Mouse (Mus musculus) myocyte (in vitro differentiated cells): ENCODE measurements around the gene Pdss2.

Experiments
- E2F4 ChIP-seq: IDR thresholded peaks from one replicate; pipeline ENCODE4 v1.6.1; 2011; ENCODE audit warnings: mild to moderate bottlenecking, control low read depth, moderate library complexity; ENCODE audit not compliant: insufficient read depth
- MAX ChIP-seq: IDR thresholded peaks from one replicate; pipeline ENCODE4 v1.6.1; 2011; ENCODE audit warnings: low read depth, mild to moderate bottlenecking, control low read depth
- MYOD1 ChIP-seq, 3 experiments: IDR thresholded peaks; one replicate each; pipeline ENCODE4 v1.6.1; 2011; ENCODE audit warnings: control low read depth in 2 of 3, low read depth in 2 of 3, mild to moderate bottlenecking in 2 of 3, moderate library complexity in 1 of 3; ENCODE audit not compliant: insufficient read length in 2 of 3, control insufficient read depth in 1 of 3
- POLR2A ChIP-seq: IDR thresholded peaks from one replicate; pipeline ENCODE4 v1.6.1; 2011; ENCODE audit warnings: low read depth, mild to moderate bottlenecking, control low read depth, moderate library complexity; ENCODE audit not compliant: insufficient read length
- POLR2AphosphoS2 ChIP-seq: IDR thresholded peaks from one replicate; pipeline ENCODE4 v1.6.1; 2011; ENCODE audit warnings: low read depth, control low read depth; ENCODE audit not compliant: insufficient read length
- SRF ChIP-seq: IDR thresholded peaks from one replicate; pipeline ENCODE4 v1.6.1; 2011; ENCODE audit warnings: low read depth; ENCODE audit not compliant: control insufficient read depth, insufficient read length
- TCF12 ChIP-seq: IDR thresholded peaks from one replicate; pipeline ENCODE4 v1.6.1; 2011; ENCODE audit warnings: mild to moderate bottlenecking, control low read depth; ENCODE audit not compliant: poor library complexity, insufficient read depth, severe bottlenecking
- TCF3 ChIP-seq: IDR thresholded peaks from one replicate; pipeline ENCODE4 v1.6.1; 2011; ENCODE audit warnings: low read depth, control low read depth; ENCODE audit not compliant: insufficient read length
- USF1 ChIP-seq: IDR thresholded peaks from one replicate; pipeline ENCODE4 v1.6.1; 2011; ENCODE audit warnings: low read depth, mild to moderate bottlenecking, control low read depth, moderate library complexity

GRCm38 (mm10) chr10:43489550-43489949, 268.3 kb downstream of the Pdss2 start:
- no peak for TF ChIP-seq MYOD1 (IDR thresholded peaks at IDR 0.05; ENCODE audit: control insufficient read depth in 1 of 3, insufficient read length in 2 of 3, low read depth in 2 of 3)
- no peak for TF ChIP-seq POLR2A
- TF ChIP-seq E2F4, result no peak
- TF ChIP-seq MAX, result no peak
- no peak for TF ChIP-seq POLR2AphosphoS2
- TF ChIP-seq TCF12, result no peak
- no peak for TF ChIP-seq SRF
- no peak for TF ChIP-seq USF1
- no peak for TF ChIP-seq TCF3
